Mouse (Mus musculus) olfactory bulb, adult 2 months (tissue): ENCODE measurements around the gene Hist1h2bf. TPM values are rescaled to one million over a fixed set of nuclear protein-coding genes. Genes with fewer than 3 reads are reported as not detected.
A peak's percentile ranks its signal among the peaks of the same experiment; 100 is the strongest.

Source experiments
- H3K27ac ChIP-seq: fragments of 200-500 bp; 2 replicates; pipeline ENCODE4 v1.5.1; 2012; ENCODE audit warnings: low read depth, low read length; ENCODE audit not compliant: insufficient read depth
- H3K4me1 ChIP-seq: fragments of 200-500 bp; 2 replicates; pipeline ENCODE4 v1.6.1; 2012; ENCODE audit warnings: low read length; ENCODE audit not compliant: control insufficient read depth, insufficient read depth
- H3K4me3 ChIP-seq: fragments of 200-500 bp; 2 replicates; pipeline ENCODE4 v1.5.1; 2012; ENCODE audit warnings: mild to moderate bottlenecking, low read depth, low read length, moderate library complexity; ENCODE audit not compliant: insufficient read depth
- CTCF ChIP-seq: fragments of 200-500 bp; IDR thresholded peaks from 2 replicates; pipeline ENCODE4 v1.5.1; 2012; ENCODE audit warnings: low read depth, mild to moderate bottlenecking, low read length, moderate library complexity; ENCODE audit not compliant: insufficient read depth
- POLR2A ChIP-seq: fragments of 200-500 bp; IDR thresholded peaks from 2 replicates; pipeline ENCODE4 v1.6.1; 2012; ENCODE audit warnings: mild to moderate bottlenecking, low read depth, low read length, moderate library complexity; ENCODE audit not compliant: insufficient read depth
- WGBS: fragments of 180-500 bp; shearing (Covaris S2); methylation state at CpG from one replicate; pipeline ENCODE4 v1.1.7; 2018; 5-methylcytosine and 5-hydroxymethylcytosine counted together
- polyA plus RNA-seq: library from polyadenylated mRNA; stranded (reverse); fragments of >200 nt; gene quantifications from 2 replicates; pipeline ENCODE4 v1.2.4, GENCODE M21; 2012; ENCODE audit warnings: low replicate concordance; ENCODE audit not compliant: missing spikeins, insufficient read depth, insufficient read length

The Hist1h2bf gene
- polyA plus RNA-seq, 1 experiment: not detected

GRCm38 (mm10) chr13:23530181-23530900, 43.7 kb downstream of the Hist1h2bf start:
- Histone ChIP-seq H3K4me1 (peaks cover 9% of the 10 kb centered on the region; the same call in 1 of the 2 replicates), H3K4me3 (peak overlapping the region; percentile 57), H3K27ac (peak overlapping the region; percentile 95)
- no peak for TF ChIP-seq POLR2A
- no peak for TF ChIP-seq CTCF
- WGBS: under 1% methylated on average over 20 of the region's 20 CpGs

- Histone ChIP-seq H3K4me3 (no peak overlapping the region), H3K4me1 (peaks cover 7% of the 10 kb centered on the region; the same call in 1 of the 2 replicates), H3K27ac (no peak overlapping the region)
- TF ChIP-seq POLR2A: no peak
- no peak for TF ChIP-seq CTCF
- 27% methylated on average over 2 of the region's 2 CpGs for WGBS
Measured at GRCm38 (mm10) chr13:23529480-23530165, 44.4 kb downstream of the Hist1h2bf start.

GRCm38 (mm10) chr13:23529005-23529404, 45.0 kb downstream of the Hist1h2bf start:
- WGBS: 81% methylated on average over 5 of the region's 5 CpGs
- H3K4me3 ChIP-seq: no peak overlapping the region
- no peak for TF ChIP-seq POLR2A
- TF ChIP-seq CTCF: no peak
- no peak overlapping the region for H3K27ac ChIP-seq
- H3K4me1 ChIP-seq: peaks cover 6% of the 10 kb centered on the region; the same call in 1 of the 2 replicates

- Histone ChIP-seq H3K4me3 (no peak overlapping the region), H3K27ac (no peak overlapping the region), H3K4me1 (no peaks in the 10 kb centered on the region)
- 1% methylated on average over 17 of the region's 17 CpGs for WGBS
- TF ChIP-seq CTCF: no peak
- TF ChIP-seq POLR2A: no peak
Measured at GRCm38 (mm10) chr13:23526312-23526711, 47.7 kb downstream of the Hist1h2bf start.

- H3K4me3 ChIP-seq: no peak overlapping the region
- TF ChIP-seq CTCF: no peak
- TF ChIP-seq POLR2A: no peak
- WGBS: 8% methylated on average over 10 of the region's 10 CpGs
- no peak overlapping the region for H3K27ac ChIP-seq
- H3K4me1 ChIP-seq: no peaks in the 10 kb centered on the region
Measured at GRCm38 (mm10) chr13:23525901-23526300, 48.1 kb downstream of the Hist1h2bf start.

GRCm38 (mm10) chr13:23524654-23525053, 49.3 kb downstream of the Hist1h2bf start:
- peak; percentile 61 for TF ChIP-seq CTCF
- TF ChIP-seq POLR2A: no peak

GRCm38 (mm10) chr13:23523976-23524375, 50.0 kb downstream of the Hist1h2bf start:
- H3K27ac ChIP-seq: no peak overlapping the region
- no peak overlapping the region for H3K4me3 ChIP-seq
- TF ChIP-seq CTCF (no peak), POLR2A (no peak)
- WGBS: 40% methylated on average over 5 of the region's 5 CpGs
- H3K4me1 ChIP-seq: no peaks in the 10 kb centered on the region

More at GRCm38 (mm10) chr13:23524654-23525053, 49.3 kb downstream of the Hist1h2bf start:
- Histone ChIP-seq H3K4me3 (no peak overlapping the region), H3K27ac (no peak overlapping the region), H3K4me1 (no peaks in the 10 kb centered on the region)
- 14% methylated on average over 5 of the region's 5 CpGs for WGBS

Other genes with a start within 250 kb of the Hist1h2bf start
- not detected in 2 replicates for gene Zfp322a, start 205.0 kb downstream of the Hist1h2bf start, polyA plus RNA-seq
- not detected in 2 replicates for gene Abt1, start 150.3 kb downstream of the Hist1h2bf start, polyA plus RNA-seq
- not detected in 2 replicates for gene Btn1a1, start 108.3 kb downstream of the Hist1h2bf start, polyA plus RNA-seq
- not detected in 2 replicates for gene Btn2a2, start 85.3 kb downstream of the Hist1h2bf start, polyA plus RNA-seq
- gene Hist1h4h, start 43.1 kb downstream of the Hist1h2bf start, polyA plus RNA-seq: not detected in 2 replicates
- gene Hist1h2af, start 40.3 kb downstream of the Hist1h2bf start, polyA plus RNA-seq: not detected in 2 replicates
- not detected in 2 replicates for gene Hist1h3g, start 38.8 kb downstream of the Hist1h2bf start, polyA plus RNA-seq
- gene Hist1h2bh, start 30.8 kb downstream of the Hist1h2bf start, polyA plus RNA-seq: not detected in 2 replicates
- not detected in 2 replicates for gene Hist1h3f, start 30.1 kb downstream of the Hist1h2bf start, polyA plus RNA-seq
- not detected in 2 replicates for gene Hist1h4f, start 22.5 kb downstream of the Hist1h2bf start, polyA plus RNA-seq
- not detected in 2 replicates for gene Hist1h1d, start 20.9 kb downstream of the Hist1h2bf start, polyA plus RNA-seq
- not detected in 2 replicates for gene Hist1h3e, start 11.8 kb downstream of the Hist1h2bf start, polyA plus RNA-seq
- gene Hist1h2ae, start 3.0 kb downstream of the Hist1h2bf start, polyA plus RNA-seq: not detected in 2 replicates
- not detected in 2 replicates for gene Hist1h2bg, start 2.8 kb downstream of the Hist1h2bf start, polyA plus RNA-seq
- not detected in 2 replicates for gene Hist1h2ad, start 185 bp upstream of the Hist1h2bf start, polyA plus RNA-seq
- not detected in 2 replicates for gene Hist1h3d, start 1.6 kb upstream of the Hist1h2bf start, polyA plus RNA-seq
- not detected in 2 replicates for gene Hist1h4d, start 7.4 kb upstream of the Hist1h2bf start, polyA plus RNA-seq
- gene Hist1h2be, start 46.9 kb upstream of the Hist1h2bf start, polyA plus RNA-seq: not detected in 2 replicates
- gene Hist1h1e, start 48.4 kb upstream of the Hist1h2bf start, polyA plus RNA-seq: not detected in 2 replicates
- gene Hist1h2ac, start 109.8 kb upstream of the Hist1h2bf start, polyA plus RNA-seq: not detected in 2 replicates
- not detected in 2 replicates for gene Hist1h2bc, start 110.0 kb upstream of the Hist1h2bf start, polyA plus RNA-seq
- gene Hist1h1t, start 121.6 kb upstream of the Hist1h2bf start, polyA plus RNA-seq: not detected in 2 replicates
- not detected in 2 replicates for gene Hist1h4c, start 124.3 kb upstream of the Hist1h2bf start, polyA plus RNA-seq
- not detected in 2 replicates for gene Hfe, start 136.7 kb upstream of the Hist1h2bf start, polyA plus RNA-seq
- gene Hist1h1c, start 164.6 kb upstream of the Hist1h2bf start, polyA plus RNA-seq: not detected in 2 replicates
- gene Hist1h3c, start 171.4 kb upstream of the Hist1h2bf start, polyA plus RNA-seq: not detected in 2 replicates
- not detected in 2 replicates for gene Hist1h2bb, start 172.5 kb upstream of the Hist1h2bf start, polyA plus RNA-seq
- gene Hist1h2ab, start 176.9 kb upstream of the Hist1h2bf start, polyA plus RNA-seq: not detected in 2 replicates
- gene Hist1h3b, start 178.1 kb upstream of the Hist1h2bf start, polyA plus RNA-seq: not detected in 2 replicates
- not detected in 2 replicates for gene Hist1h4b, start 182.8 kb upstream of the Hist1h2bf start, polyA plus RNA-seq
- gene Hist1h4a, start 187.0 kb upstream of the Hist1h2bf start, polyA plus RNA-seq: not detected in 2 replicates
- gene Hist1h3a, start 188.2 kb upstream of the Hist1h2bf start, polyA plus RNA-seq: not detected in 2 replicates
- not detected in 2 replicates for gene Hist1h1a, start 189.5 kb upstream of the Hist1h2bf start, polyA plus RNA-seq
- not detected in 2 replicates for gene Trim38, start 195.7 kb upstream of the Hist1h2bf start, polyA plus RNA-seq
- gene Slc17a2, start 232.8 kb upstream of the Hist1h2bf start, polyA plus RNA-seq: not detected in 2 replicates